ENCODE assay signal across 23 mouse cellular contexts in the genomic region with DNA sequence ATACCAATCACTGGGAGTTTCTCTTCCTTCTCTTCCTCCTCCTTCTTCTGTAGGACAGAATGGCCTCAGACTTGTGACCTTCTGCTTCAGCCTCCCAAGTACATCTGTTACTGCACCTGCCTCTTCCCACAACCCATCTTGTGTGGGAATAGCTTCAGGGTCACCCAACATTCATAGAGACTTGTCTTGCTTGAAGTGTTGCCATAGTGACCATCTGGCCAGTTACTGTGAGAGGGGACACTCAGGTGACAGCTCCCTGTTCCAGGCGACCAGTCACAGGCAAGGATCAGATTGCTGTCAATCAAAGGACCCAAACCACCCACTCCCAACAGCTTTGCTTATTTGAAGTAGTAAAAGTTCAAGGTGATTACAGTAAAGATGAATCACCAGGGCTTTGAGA. TPM values are rescaled to one million over a fixed set of nuclear protein-coding genes. Genes with fewer than 3 reads are reported as not detected.
A peak's percentile ranks its signal among the peaks of the same experiment; 100 is the strongest.
DNase-seq lines count a peak whose midpoint lies in the region; ATAC-seq and TF ChIP-seq lines count a peak whose summit lies in the region.
"Had no signal": no experiment of that assay in that cellular context is flagged by ENCODE, and none has a peak within 500 bp of the region (broad histone marks: within the 10 kb centered on the region; RNA-seq: fewer than 3 reads in every experiment).

No protein-coding gene starts in this region.

- H3K27ac ChIP-seq in hindbrain, postnatal 0 days = no peak overlapping the region
- no peak overlapping the region for H3K27ac ChIP-seq in hindbrain, embryonic 10.5 days
- H3K27ac ChIP-seq in liver, embryonic 16.5 days (ENCODE audit: low read length) = no peak overlapping the region
- no peak overlapping the region for H3K27ac ChIP-seq in liver, embryonic 11.5 days (ENCODE audit: low read depth, low read length)
- H3K27ac ChIP-seq: embryonic facial prominence, embryonic 12.5 days; heart, embryonic 13.5 days; hindbrain, embryonic 12.5 days; limb, embryonic 15.5 days; midbrain, embryonic 10.5 days; neural tube, embryonic 15.5 days had no signal

- no peaks in the 10 kb centered on the region; the same call in 1 of the 2 replicates for H3K9me3 ChIP-seq in hindbrain, postnatal 0 days (ENCODE audit: low read length)
- no peaks in the 10 kb centered on the region for H3K9me3 ChIP-seq in hindbrain, embryonic 10.5 days
- H3K9me3 ChIP-seq in liver, embryonic 16.5 days (replicated peaks; ENCODE audit: control insufficient read depth, low read length) = no peaks in the 10 kb centered on the region
- no peaks in the 10 kb centered on the region for H3K9me3 ChIP-seq in liver, embryonic 11.5 days (ENCODE audit: control insufficient read depth, low read length)
- H3K9me3 ChIP-seq: embryonic facial prominence, embryonic 12.5 days; heart, embryonic 13.5 days; hindbrain, embryonic 12.5 days; limb, embryonic 15.5 days; midbrain, embryonic 10.5 days; neural tube, embryonic 15.5 days had no signal

- peak; percentile 69; the same call in 1 of the 2 replicates for ATAC-seq in hindbrain, postnatal 0 days
- ATAC-seq in liver, embryonic 16.5 days (ENCODE audit: low read depth) = 0 out of 2 replicates have a peak, but pooled peaks have one; percentile 19
- ATAC-seq in liver, embryonic 11.5 days (replicated peaks; ENCODE audit: low FRiP score) = no peak
- ATAC-seq: forebrain, postnatal 0 days had no signal

- no peaks in the 10 kb centered on the region for H3K36me3 ChIP-seq in hindbrain, postnatal 0 days (ENCODE audit: insufficient read depth, low read length)
- H3K36me3 ChIP-seq in hindbrain, embryonic 10.5 days = no peaks in the 10 kb centered on the region
- H3K36me3 ChIP-seq in liver, embryonic 16.5 days (ENCODE audit: control insufficient read depth, insufficient read depth) = no peaks in the 10 kb centered on the region
- no peaks in the 10 kb centered on the region for H3K36me3 ChIP-seq in liver, embryonic 11.5 days (ENCODE audit: control insufficient read depth, insufficient read depth, low read length)
- H3K36me3 ChIP-seq: embryonic facial prominence, embryonic 12.5 days; heart, embryonic 13.5 days; hindbrain, embryonic 12.5 days; limb, embryonic 15.5 days; midbrain, embryonic 10.5 days; neural tube, embryonic 15.5 days had no signal

- WGBS in hindbrain, postnatal 0 days = 31% methylated on average over 1 of the region's 1 CpGs
- WGBS in hindbrain, embryonic 10.5 days = 29% methylated on average over 1 of the region's 1 CpGs
- WGBS in liver, embryonic 16.5 days (ENCODE audit: insufficient replicate concordance) = 16% methylated on average over 1 of the region's 1 CpGs
- WGBS in liver, embryonic 11.5 days = 12% methylated on average over 1 of the region's 1 CpGs

- DNase-seq in hindbrain, postnatal 0 days (ENCODE audit: low spot score) = peak; percentile 7
- no peak for DNase-seq in hindbrain, embryonic 10.5 days (ENCODE audit: low spot score)
- no peak for DNase-seq in liver, embryonic 11.5 days (ENCODE audit: low spot score)
- peak; percentile 11 for DNase-seq in adrenal gland, adult 8-10 months
- no peak for DNase-seq in embryo, embryonic 9.5 days (ENCODE audit: extremely low spot score)
- DNase-seq in right cerebral cortex, adult 2 months (ENCODE audit: low spot score in 2 of 2) = no peak
- DNase-seq: cerebellum, adult 11 months; forebrain, postnatal 0 days; gastrocnemius, postnatal 14 days; heart, adult 11 months; heart, postnatal 14 days; kidney, adult 8-10 months; layer of hippocampus, adult 9-11 months; lung, adult 18-20 months; lung, postnatal 10 days; right cerebral cortex, adult 18-20 months had no signal

- no peaks in the 10 kb centered on the region for H3K4me1 ChIP-seq in hindbrain, postnatal 0 days (ENCODE audit: insufficient read depth, low read length)
- no peaks in the 10 kb centered on the region for H3K4me1 ChIP-seq in hindbrain, embryonic 10.5 days (replicated peaks)
- H3K4me1 ChIP-seq in liver, embryonic 16.5 days (ENCODE audit: control insufficient read depth, low read depth, low read length) = no peaks in the 10 kb centered on the region
- H3K4me1 ChIP-seq in liver, embryonic 11.5 days (replicated peaks; ENCODE audit: control insufficient read depth, insufficient read depth, low read length) = no peaks in the 10 kb centered on the region
- H3K4me1 ChIP-seq: embryonic facial prominence, embryonic 12.5 days; heart, embryonic 13.5 days; hindbrain, embryonic 12.5 days; midbrain, embryonic 10.5 days; neural tube, embryonic 15.5 days had no signal

- no peak overlapping the region for H3K4me3 ChIP-seq in hindbrain, postnatal 0 days (ENCODE audit: low read length)
- H3K4me3 ChIP-seq in hindbrain, embryonic 10.5 days = no peak overlapping the region
- H3K4me3 ChIP-seq in liver, embryonic 16.5 days (ENCODE audit: low read depth, low read length) = no peak overlapping the region
- no peak overlapping the region for H3K4me3 ChIP-seq in liver, embryonic 11.5 days (ENCODE audit: low read depth, low read length)
- H3K4me3 ChIP-seq: embryonic facial prominence, embryonic 12.5 days; heart, embryonic 13.5 days; hindbrain, embryonic 12.5 days; limb, embryonic 15.5 days; midbrain, embryonic 10.5 days; neural tube, embryonic 15.5 days had no signal

- no peaks in the 10 kb centered on the region for H3K27me3 ChIP-seq in hindbrain, postnatal 0 days (ENCODE audit: insufficient read depth, low read length)
- no peaks in the 10 kb centered on the region for H3K27me3 ChIP-seq in hindbrain, embryonic 10.5 days (ENCODE audit: insufficient read depth, poor library complexity, severe bottlenecking)
- H3K27me3 ChIP-seq in liver, embryonic 16.5 days (ENCODE audit: control insufficient read depth, insufficient read depth, low read depth, low read length) = no peaks in the 10 kb centered on the region
- H3K27me3 ChIP-seq in liver, embryonic 11.5 days (replicated peaks; ENCODE audit: control insufficient read depth, insufficient read depth, low read length) = no peaks in the 10 kb centered on the region
- H3K27me3 ChIP-seq: embryonic facial prominence, embryonic 12.5 days; heart, embryonic 13.5 days; hindbrain, embryonic 12.5 days; limb, embryonic 15.5 days; neural tube, embryonic 15.5 days had no signal

- no peak overlapping the region for H3K9ac ChIP-seq in hindbrain, postnatal 0 days (replicated peaks; ENCODE audit: low read length)
- H3K9ac ChIP-seq in liver, embryonic 16.5 days (ENCODE audit: low read depth, low read length) = no peak overlapping the region
- no peak overlapping the region for H3K9ac ChIP-seq in liver, embryonic 11.5 days (ENCODE audit: low read depth, low read length)
- H3K9ac ChIP-seq: embryonic facial prominence, embryonic 12.5 days; forebrain, postnatal 0 days; heart, embryonic 13.5 days; hindbrain, embryonic 12.5 days; limb, embryonic 15.5 days; neural tube, embryonic 15.5 days had no signal

- TF ChIP-seq CTCF in hindbrain, postnatal 0 days (IDR thresholded peaks at IDR 0.05; ENCODE audit: low read depth) = no peak

- no peak overlapping the region for H3K4me2 ChIP-seq in hindbrain, postnatal 0 days (ENCODE audit: low read depth, low read length)
- H3K4me2 ChIP-seq in liver, embryonic 16.5 days (ENCODE audit: low read depth, low read length) = no peak overlapping the region
- H3K4me2 ChIP-seq in liver, embryonic 11.5 days = no peak overlapping the region
- H3K4me2 ChIP-seq: embryonic facial prominence, embryonic 12.5 days; heart, embryonic 13.5 days; hindbrain, embryonic 12.5 days; limb, embryonic 15.5 days; neural tube, embryonic 15.5 days had no signal

RNA-seq across cellular contexts. Expression of a gene that starts 34.3 kb away (rescaled TPM):
- 579 and 622 TPM in 2 replicates for total RNA-seq in hindbrain, postnatal 0 days (2014; rRNA removed)
- polyA plus RNA-seq in hindbrain, postnatal 0 days (2015; fragmentation: Nextera tagmentation; extraction: Ambion mirVana) = 1,086 and 1,131 TPM in 2 replicates
- 1,017 and 1,052 TPM in 2 replicates for polyA plus RNA-seq in hindbrain, embryonic 10.5 days (2016; fragmentation: Nextera tagmentation; extraction: Ambion mirVana)
- polyA plus RNA-seq in liver, embryonic 16.5 days (2015; fragmentation: Nextera tagmentation; extraction: Ambion mirVana) = 161 and 182 TPM in 2 replicates
- 521 and 564 TPM in 2 replicates for polyA plus RNA-seq in liver, embryonic 11.5 days (2014; fragmentation: Nextera tagmentation; extraction: Ambion mirVana)
- total RNA-seq in adrenal gland, adult 8-10 months (2022) = 100 to 1,000 TPM; 274 to 364 (median 289) TPM

Comparison
In these comparisons a context has a peak if more than half of its experiments do, and no peak if none do; other contexts are left out.
1. DNase-seq: peak in hindbrain, postnatal 0 days (single experiment) and adrenal gland, adult 8-10 months (single experiment); none in hindbrain, embryonic 10.5 days (single experiment), liver, embryonic 11.5 days (single experiment), embryo, embryonic 9.5 days (single experiment) and right cerebral cortex, adult 2 months (0 of 2).